Mouse (Mus musculus) limb, embryonic 10.5 days (tissue): ENCODE data around the gene Ell2. TPM values are rescaled to one million over a fixed set of nuclear protein-coding genes. Genes with fewer than 3 reads are reported as not detected.

Experiments used
- DNase-seq: peaks from one replicate; pipeline ENCODE4 v3.0.0-alpha.2; 2017; ENCODE audit warnings: low spot score
- H3K27ac ChIP-seq: fragments of 300-500 bp; sonication (generic); 2 replicates; pipeline ENCODE4 v1.5.1; 2016; ENCODE audit warnings: mild to moderate bottlenecking
- H3K27me3 ChIP-seq: fragments of 300-500 bp; sonication (generic); 2 replicates; pipeline ENCODE4 v1.6.1; 2016; ENCODE audit warnings: low read depth, mild to moderate bottlenecking; ENCODE audit not compliant: poor library complexity, severe bottlenecking
- H3K36me3 ChIP-seq: fragments of 300-500 bp; sonication (generic); 2 replicates; pipeline ENCODE4 v1.6.1; 2016; ENCODE audit warnings: mild to moderate bottlenecking, moderate library complexity
- H3K4me1 ChIP-seq: fragments of 300-500 bp; sonication (generic); 2 replicates; pipeline ENCODE4 v1.6.1; 2016
- H3K4me3 ChIP-seq: fragments of 300-500 bp; sonication (generic); 2 replicates; pipeline ENCODE4 v1.5.1; 2016; ENCODE audit warnings: mild to moderate bottlenecking, moderate library complexity
- H3K9me3 ChIP-seq: fragments of 300-500 bp; sonication (generic); replicated peaks from 2 replicates; pipeline ENCODE4 v1.6.1; 2016; ENCODE audit warnings: mild to moderate bottlenecking
- WGBS: fragments of 180-500 bp; shearing (Covaris S2); methylation state at CpG from one replicate; pipeline ENCODE4 v1.1.7; 2016; 5-methylcytosine and 5-hydroxymethylcytosine counted together
- polyA plus RNA-seq: library from polyadenylated mRNA; unstranded; fragments of >200 nt; fragmentation: Nextera tagmentation; extraction: Ambion mirVana; gene quantifications from 2 replicates; pipeline ENCODE4 v1.2.1, GENCODE M21; 2016

Gene Ell2
- polyA plus RNA-seq, 1 experiment from 2014 or later, result 4.2 TPM

DNA sequence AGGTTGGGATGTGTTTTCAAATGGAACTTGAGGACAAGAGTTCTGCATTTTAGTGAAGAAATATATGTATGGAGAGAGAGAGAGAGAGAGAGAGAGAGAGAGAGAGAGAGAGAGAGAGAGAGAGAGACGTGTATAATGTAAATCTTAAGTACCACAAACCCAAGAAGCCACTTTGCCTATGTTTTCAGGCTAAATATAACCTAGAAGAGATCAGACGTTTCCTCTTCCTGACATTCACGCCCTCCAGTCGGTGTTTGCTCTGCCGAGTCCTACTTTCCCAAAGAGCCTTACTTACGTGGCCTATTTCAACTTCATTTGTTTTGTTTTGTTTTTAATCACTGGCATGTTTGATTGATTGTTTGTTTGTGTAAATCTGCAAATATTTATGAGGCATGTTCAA is 32.0 kb downstream of the Ell2 start:
- DNase-seq, result no peak
- H3K4me1 ChIP-seq, result peaks cover 5% of the 10 kb centered on the region
- H3K36me3 ChIP-seq, result no peaks in the 10 kb centered on the region
- H3K27me3 ChIP-seq, result no peaks in the 10 kb centered on the region
- H3K27ac ChIP-seq, result no peak overlapping the region; the same call in 1 of the 2 replicates
- WGBS, result 66% methylated on average over 6 of the region's 6 CpGs
- H3K4me3 ChIP-seq, result no peak overlapping the region
- H3K9me3 ChIP-seq, result no peaks in the 10 kb centered on the region

DNA sequence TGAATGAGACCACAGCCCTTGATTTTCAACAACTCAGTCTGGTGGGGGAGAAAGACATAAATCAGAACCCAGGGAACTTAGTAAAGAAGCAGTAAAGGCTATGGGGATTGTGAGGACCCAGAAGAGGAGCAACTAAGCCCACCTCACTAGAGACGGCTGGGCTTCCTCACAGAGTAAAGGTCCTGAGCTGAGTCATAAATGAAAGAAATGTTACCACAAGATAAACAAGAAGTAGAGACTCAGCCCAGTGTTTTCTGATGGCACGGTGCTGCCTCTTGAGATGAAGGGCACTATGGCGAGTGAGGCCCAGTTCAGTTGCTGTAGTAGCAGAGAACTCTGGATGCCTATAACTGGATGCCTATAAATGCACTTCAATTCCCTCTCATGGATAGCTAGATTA is 32.4 kb downstream of the Ell2 start:
- no peaks in the 10 kb centered on the region for H3K9me3 ChIP-seq
- no peak overlapping the region for H3K27ac ChIP-seq
- no peaks in the 10 kb centered on the region for H3K36me3 ChIP-seq
- H3K4me3 ChIP-seq, result no peak overlapping the region
- peaks cover 5% of the 10 kb centered on the region for H3K4me1 ChIP-seq
- no peaks in the 10 kb centered on the region for H3K27me3 ChIP-seq
- WGBS, result 66% methylated on average over 3 of the region's 3 CpGs
- DNase-seq, result no peak

DNA sequence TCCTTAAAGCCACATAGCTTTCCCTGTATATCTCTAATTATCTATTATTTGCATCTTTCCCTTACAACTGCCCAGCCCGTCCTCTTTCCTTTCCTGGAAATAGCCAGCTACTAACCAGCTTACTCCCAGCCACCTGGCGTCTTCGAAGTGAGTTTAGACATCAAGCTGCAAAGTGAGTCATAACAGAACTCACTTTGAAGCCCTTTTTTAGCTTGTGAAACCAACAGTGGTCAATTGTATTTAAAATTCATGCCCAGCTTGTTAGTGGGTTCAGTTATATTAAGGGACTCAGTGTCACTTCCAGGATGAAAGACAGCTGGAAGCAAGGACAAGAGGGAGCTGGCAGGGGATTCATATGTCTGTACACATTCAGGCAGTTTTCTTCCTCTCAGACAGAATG is 33.5 kb downstream of the Ell2 start:
- Histone ChIP-seq H3K36me3 (no peaks in the 10 kb centered on the region), H3K9me3 (no peaks in the 10 kb centered on the region), H3K4me3 (no peak overlapping the region), H3K4me1 (peaks cover 5% of the 10 kb centered on the region), H3K27me3 (no peaks in the 10 kb centered on the region), H3K27ac (no peak overlapping the region)
- no peak for DNase-seq
- 80% methylated on average over 3 of the region's 3 CpGs for WGBS

DNA sequence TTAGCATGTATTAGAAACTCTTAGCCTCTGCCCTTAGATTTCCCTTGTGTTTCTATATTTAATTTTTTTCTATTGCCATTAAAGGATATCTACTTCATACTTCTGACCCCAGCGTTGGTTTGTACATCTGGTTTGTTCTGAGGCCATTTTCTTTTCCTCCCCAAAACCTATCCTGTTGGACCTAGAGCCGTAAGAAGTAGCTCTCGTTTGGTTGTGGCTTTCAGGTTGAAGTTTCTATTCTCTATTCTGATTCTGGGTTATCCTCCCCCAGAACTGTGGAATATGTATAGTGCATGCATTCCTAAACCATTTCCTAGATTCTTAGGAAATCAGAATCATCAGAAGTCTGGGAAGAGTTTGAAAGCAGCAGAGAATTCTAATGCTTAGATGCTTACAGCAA is 34.6 kb downstream of the Ell2 start:
- 90% methylated on average over 3 of the region's 3 CpGs for WGBS
- H3K27ac ChIP-seq, result no peak overlapping the region
- peaks cover 5% of the 10 kb centered on the region for H3K4me1 ChIP-seq
- DNase-seq, result no peak
- H3K36me3 ChIP-seq, result no peaks in the 10 kb centered on the region
- no peak overlapping the region for H3K4me3 ChIP-seq
- no peaks in the 10 kb centered on the region for H3K27me3 ChIP-seq
- H3K9me3 ChIP-seq, result no peaks in the 10 kb centered on the region

DNA sequence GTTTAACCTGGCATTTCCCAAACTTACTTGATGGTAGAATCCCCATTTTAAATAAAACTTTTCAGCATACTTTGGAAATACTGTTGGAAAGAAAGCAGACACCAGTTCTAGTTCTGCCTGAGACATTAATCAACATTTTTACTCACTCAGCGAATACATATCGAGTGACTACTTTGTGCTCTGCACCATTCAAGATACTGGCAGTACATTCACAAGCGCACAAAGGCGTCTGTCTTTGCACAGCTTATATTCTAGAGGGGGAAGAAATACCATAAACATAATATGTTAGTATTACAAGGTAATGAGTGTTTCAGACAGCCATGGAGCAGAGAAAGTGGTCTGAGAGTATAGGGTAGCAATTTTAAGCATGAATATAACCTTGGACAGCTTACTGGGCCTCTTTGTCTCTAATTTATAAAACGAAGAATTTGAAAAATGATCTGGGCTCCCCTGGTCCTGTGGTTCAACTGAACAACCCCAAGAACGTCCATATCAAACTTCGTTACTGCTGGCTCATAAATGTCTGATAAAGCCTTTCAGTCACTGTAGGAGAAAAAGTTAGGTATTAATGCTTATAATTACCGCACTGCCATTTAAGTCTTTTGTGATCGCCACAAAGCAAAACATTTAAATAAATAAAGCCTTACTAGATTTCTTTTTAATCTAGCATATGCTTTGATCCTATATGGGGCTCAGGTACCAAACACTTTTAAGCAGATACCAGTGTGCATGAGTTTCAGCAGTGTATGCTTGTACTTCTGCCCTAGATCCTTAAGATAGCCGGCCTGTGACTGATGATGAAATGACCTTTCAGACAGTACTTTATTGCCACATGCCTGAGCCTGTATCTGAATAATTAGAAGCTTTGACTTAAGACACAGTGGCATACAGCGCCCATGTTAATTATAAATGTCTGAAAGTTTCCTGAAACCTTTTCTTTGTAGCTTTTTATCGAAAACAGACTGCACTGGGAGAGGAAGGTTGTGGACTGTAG is 35.5 kb downstream of the Ell2 start:
- peaks cover 5% of the 10 kb centered on the region for H3K4me1 ChIP-seq
- 76% methylated on average over 12 of the region's 12 CpGs for WGBS
- DNase-seq, result no peak
- H3K9me3 ChIP-seq, result no peaks in the 10 kb centered on the region
- no peak overlapping the region; the same call in 1 of the 2 replicates for H3K27ac ChIP-seq
- H3K27me3 ChIP-seq, result no peaks in the 10 kb centered on the region
- H3K36me3 ChIP-seq, result no peaks in the 10 kb centered on the region
- H3K4me3 ChIP-seq, result no peak overlapping the region

DNA sequence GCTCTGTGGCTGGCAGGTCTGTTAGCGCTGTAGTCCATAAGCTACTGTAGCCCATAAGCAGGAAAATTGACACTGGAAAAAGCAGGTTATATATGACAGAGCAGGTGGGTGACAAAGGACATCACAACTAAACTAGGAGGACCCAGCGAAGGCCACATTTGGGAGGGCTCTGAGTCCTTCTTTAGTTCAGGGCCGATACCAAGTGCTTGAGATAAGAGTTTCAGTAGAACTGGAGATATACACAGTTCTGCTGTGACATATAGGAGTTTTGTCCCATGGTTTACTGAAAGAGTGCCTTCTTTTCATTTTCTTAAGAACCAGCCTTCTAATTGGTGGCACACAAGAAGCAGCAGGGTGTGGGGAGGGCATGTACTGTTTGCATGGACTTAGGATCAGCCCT is 36.4 kb downstream of the Ell2 start:
- no peaks in the 10 kb centered on the region for H3K9me3 ChIP-seq
- no peaks in the 10 kb centered on the region for H3K36me3 ChIP-seq
- WGBS, result 85% methylated on average over 3 of the region's 3 CpGs
- H3K27ac ChIP-seq, result 0 out of 2 replicates have a peak overlapping the region, but pooled peaks have one; percentile 19
- H3K4me1 ChIP-seq, result peaks cover 5% of the 10 kb centered on the region
- H3K27me3 ChIP-seq, result no peaks in the 10 kb centered on the region
- no peak overlapping the region for H3K4me3 ChIP-seq
- DNase-seq, result no peak

DNA sequence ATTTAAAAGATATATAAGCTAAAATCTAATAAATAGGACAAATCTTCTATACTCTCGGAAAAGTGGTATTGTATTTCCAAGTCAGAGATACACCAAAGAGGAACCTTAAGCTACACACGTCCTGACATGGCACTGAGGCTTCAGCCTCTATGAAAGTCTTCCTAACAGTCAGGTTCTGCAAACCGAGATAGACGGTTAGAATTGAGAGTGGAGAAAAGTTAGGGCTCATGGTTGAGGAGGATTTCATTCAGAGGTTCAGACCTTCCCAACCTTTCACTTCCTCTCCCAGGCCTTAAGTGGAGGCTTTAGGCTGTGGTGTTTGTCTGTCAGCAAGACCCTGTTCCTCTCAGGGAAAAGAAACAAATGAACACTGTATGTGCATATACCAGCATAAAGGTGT is 37.5 kb downstream of the Ell2 start:
- no peak for DNase-seq
- WGBS, result 93% methylated on average over 4 of the region's 4 CpGs

DNA sequence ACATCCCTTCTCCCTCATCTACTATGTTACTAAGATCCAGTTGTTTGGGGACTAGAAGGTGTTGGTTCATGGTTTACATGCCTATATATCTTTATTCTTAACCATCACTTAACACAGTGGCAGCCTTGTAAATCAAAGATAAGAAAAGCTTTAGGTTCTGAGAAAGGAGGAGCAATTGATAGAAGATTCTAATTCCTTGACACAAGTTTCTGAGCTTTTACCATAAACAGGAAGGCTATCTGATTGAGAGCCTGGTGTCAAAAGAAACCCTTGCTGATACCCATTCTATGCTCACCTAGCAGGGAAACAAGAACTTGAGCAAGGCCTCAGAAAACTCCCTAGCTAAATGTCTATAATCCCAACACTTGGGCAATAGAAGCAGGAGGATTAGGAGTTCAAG is 38.8 kb downstream of the Ell2 start:
- Histone ChIP-seq H3K27me3 (no peaks in the 10 kb centered on the region), H3K4me3 (no peak overlapping the region), H3K36me3 (no peaks in the 10 kb centered on the region), H3K27ac (no peak overlapping the region), H3K4me1 (peaks cover 5% of the 10 kb centered on the region), H3K9me3 (no peaks in the 10 kb centered on the region)
- DNase-seq, result no peak

More for the DNA sequence above, 37.5 kb downstream of the Ell2 start:
- Histone ChIP-seq H3K4me1 (peaks cover 5% of the 10 kb centered on the region), H3K27me3 (no peaks in the 10 kb centered on the region), H3K36me3 (no peaks in the 10 kb centered on the region), H3K9me3 (no peaks in the 10 kb centered on the region), H3K4me3 (no peak overlapping the region), H3K27ac (no peak overlapping the region)

DNA sequence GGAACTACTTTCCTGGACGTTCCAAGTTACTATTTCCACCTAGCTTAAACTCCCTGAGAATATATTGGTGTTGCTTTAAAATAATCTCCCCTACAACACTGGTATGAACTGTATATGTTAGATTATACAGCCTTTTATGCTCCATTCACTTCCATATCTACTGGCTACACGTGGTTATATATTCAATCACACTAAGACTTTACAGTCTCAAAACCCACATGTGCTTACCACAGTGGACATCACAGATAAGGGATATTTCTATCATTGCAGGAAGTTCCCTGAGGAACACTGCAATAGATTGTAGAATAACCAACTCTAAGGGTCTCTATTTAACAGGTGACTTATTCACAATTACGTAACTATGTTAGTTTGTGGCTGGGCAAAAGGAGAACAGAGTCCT is 40.7 kb downstream of the Ell2 start:
- WGBS, result 89% methylated on average over 3 of the region's 3 CpGs
- Histone ChIP-seq H3K27ac (no peak overlapping the region), H3K4me3 (no peak overlapping the region), H3K27me3 (no peaks in the 10 kb centered on the region), H3K9me3 (no peaks in the 10 kb centered on the region), H3K4me1 (peaks cover 4% of the 10 kb centered on the region), H3K36me3 (no peaks in the 10 kb centered on the region)
- DNase-seq, result no peak

DNA sequence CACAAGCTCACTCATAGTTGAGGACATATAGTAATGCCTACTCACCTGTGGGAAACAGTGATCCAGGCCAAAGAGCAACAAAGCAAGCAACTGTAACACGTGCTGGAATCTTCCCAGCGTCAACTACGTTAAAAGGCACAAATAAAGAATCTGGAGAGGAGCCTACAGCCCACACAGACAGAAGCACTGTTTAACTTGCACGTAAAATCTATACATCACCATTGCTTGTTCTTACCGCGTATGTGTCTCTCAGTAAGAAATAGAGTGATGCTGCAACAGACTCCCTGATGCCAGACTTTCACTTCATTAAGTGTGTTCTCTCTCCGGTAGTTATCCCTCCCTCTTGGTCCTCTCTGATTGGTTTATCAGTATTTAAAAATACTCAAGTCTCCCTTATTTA is 42.1 kb downstream of the Ell2 start:
- 92% methylated on average over 7 of the region's 7 CpGs for WGBS
- no peak overlapping the region for H3K4me3 ChIP-seq
- DNase-seq, result no peak
- no peaks in the 10 kb centered on the region for H3K9me3 ChIP-seq
- no peaks in the 10 kb centered on the region for H3K4me1 ChIP-seq
- no peak overlapping the region for H3K27ac ChIP-seq
- H3K36me3 ChIP-seq, result no peaks in the 10 kb centered on the region
- H3K27me3 ChIP-seq, result no peaks in the 10 kb centered on the region

DNA sequence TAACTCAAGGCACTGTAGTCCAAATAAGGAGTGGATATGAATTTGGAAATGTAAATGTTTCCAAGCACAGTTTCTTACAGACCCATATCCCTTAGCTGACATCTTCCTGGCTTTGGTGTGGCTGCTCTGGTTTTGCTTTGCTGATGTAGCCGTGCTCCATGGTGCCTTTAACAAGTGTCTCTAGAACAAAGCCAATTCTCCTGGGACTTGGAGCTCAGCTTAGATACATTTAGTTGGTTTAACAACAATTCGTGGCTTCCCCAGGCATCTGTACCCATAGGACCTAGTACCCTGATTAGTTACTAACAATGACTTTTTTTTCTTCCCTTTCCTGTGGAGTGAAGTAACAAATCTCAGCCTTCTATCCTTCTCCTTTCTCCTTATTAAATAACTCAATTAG is 44.2 kb downstream of the Ell2 start:
- DNase-seq, result no peak
- no peaks in the 10 kb centered on the region for H3K4me1 ChIP-seq
- no peaks in the 10 kb centered on the region for H3K9me3 ChIP-seq
- no peaks in the 10 kb centered on the region for H3K27me3 ChIP-seq
- 85% methylated on average over 2 of the region's 2 CpGs for WGBS
- H3K4me3 ChIP-seq, result no peak overlapping the region
- no peak overlapping the region for H3K27ac ChIP-seq
- no peaks in the 10 kb centered on the region for H3K36me3 ChIP-seq

DNA sequence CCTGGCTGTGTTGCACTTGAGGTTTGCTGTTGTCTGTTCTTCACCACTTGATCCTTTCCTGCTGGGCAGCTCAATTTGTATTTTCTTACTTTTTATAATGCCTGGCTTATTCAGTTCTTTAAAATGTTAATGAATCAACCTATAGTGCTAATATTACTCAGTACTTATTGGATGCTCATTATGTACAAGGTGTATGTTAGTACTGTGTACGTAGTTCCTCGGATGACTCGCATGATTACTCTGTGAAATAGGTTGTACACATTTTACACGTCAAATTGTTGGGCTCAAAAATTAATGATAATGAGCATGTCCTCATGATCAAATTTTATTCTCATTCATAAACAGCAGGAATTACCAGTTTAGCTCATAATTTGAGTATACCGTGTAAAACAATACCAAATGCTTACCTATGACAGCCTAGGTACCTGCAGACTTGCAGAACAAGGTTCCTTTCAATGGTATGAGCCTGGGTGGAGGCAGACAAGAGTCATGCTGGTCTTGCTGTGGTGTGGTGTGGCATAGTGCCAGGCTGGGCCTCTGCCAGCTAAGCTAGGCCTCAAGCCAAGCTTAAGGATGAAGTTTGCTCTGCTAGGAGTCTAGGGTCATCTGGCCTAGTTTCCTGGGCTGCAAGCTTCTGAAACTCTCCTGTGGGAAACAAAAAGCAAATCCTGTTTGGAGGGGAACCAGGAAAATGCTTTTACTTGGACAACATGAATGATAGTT is 45.8 kb downstream of the Ell2 start:
- no peak for DNase-seq
- no peaks in the 10 kb centered on the region for H3K9me3 ChIP-seq
- 95% methylated on average over 5 of the region's 5 CpGs for WGBS
- no peaks in the 10 kb centered on the region for H3K27me3 ChIP-seq
- H3K27ac ChIP-seq, result no peak overlapping the region
- no peak overlapping the region for H3K4me3 ChIP-seq
- H3K36me3 ChIP-seq, result no peaks in the 10 kb centered on the region
- H3K4me1 ChIP-seq, result no peaks in the 10 kb centered on the region

DNA sequence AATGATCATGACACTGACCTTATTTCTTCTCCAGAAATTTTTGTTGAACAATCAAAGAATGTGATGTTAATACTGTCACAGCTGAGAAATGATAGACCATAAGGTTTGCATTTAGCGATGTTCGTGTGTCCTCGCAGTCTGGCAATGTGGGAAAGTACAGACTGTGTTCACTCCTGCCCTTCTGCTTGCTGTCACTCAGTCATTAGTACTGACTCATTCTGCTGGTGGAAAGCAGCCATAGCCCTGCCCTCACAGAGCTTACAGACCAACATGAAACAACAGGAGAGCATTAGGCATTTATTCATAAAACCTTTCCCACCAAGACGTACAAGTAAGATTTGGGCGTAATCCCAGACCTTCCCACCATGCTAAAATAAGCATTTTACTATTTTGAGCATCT is 47.8 kb downstream of the Ell2 start:
- no peaks in the 10 kb centered on the region for H3K9me3 ChIP-seq
- no peaks in the 10 kb centered on the region for H3K27me3 ChIP-seq
- no peak overlapping the region for H3K27ac ChIP-seq
- H3K4me1 ChIP-seq, result no peaks in the 10 kb centered on the region
- WGBS, result 89% methylated on average over 5 of the region's 5 CpGs
- no peaks in the 10 kb centered on the region for H3K36me3 ChIP-seq
- no peak overlapping the region for H3K4me3 ChIP-seq
- DNase-seq, result no peak
